Mouse (Mus musculus): Measurements from ENCODE around the gene Adap2. TPM values are rescaled to one million over a fixed set of nuclear protein-coding genes. Genes with fewer than 3 reads are reported as not detected.

The Adap2 gene
- polyA plus RNA-seq, 1 experiment = 0.05 TPM

DNA sequence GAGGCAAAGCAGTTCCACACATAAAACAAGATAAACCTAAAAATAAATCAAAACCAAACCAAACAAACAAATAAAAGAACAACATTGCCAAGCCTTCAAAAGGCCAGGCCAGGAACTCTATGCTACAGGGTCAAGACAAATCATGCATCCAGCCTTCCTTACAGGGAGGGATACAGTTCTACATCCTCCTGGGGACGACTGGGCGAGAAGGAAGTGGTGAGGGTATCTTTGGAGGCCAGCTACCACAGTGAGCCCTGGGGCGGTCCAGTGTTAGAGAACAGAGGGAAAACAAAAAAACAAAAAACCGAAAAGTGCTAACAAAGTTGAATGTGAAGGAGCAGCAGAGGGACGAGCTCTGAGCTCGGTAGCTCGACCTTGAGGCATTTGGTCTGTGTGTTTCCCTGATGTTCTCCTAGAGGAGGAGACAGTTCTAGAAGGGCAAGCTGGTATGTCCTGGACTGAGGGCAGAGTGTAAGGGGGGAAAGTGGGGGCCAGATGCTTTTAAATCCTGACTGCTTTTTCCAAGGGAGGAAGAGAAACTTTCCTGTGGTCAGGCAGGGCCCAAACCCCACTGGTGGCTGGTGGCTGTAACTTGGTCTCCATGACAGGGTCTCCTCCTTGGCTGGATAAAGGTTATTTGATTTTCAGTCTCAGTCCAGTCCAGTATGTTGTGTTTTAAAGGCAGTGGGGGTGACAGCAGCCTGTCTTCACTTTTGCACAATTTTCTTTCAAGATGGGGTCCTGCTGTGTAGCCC lies 9.6 kb downstream of the Adap2 start:
- no peak overlapping the region for H3K4me3 ChIP-seq
- no peaks in the 10 kb centered on the region for H3K36me3 ChIP-seq (ENCODE audit: control insufficient read depth, insufficient read depth)
- TF ChIP-seq SRF (IDR thresholded peaks at IDR 0.05; ENCODE audit: control insufficient read depth, insufficient read length, low read depth) (no peak), CEBPB (IDR thresholded peaks at IDR 0.05; ENCODE audit: insufficient read depth, poor library complexity, severe bottlenecking) (no peak), POLR2AphosphoS2 (IDR thresholded peaks at IDR 0.05; ENCODE audit: insufficient read length, low read depth) (no peak), MYOG (IDR thresholded peaks at IDR 0.05; ENCODE audit: control insufficient read depth in 1 of 3, insufficient read depth in 1 of 3, insufficient read length in 2 of 3, low read depth in 2 of 3) (no peak), TCF12 (IDR thresholded peaks at IDR 0.05; ENCODE audit: insufficient read depth, poor library complexity, severe bottlenecking) (no peak), POLR2A (IDR thresholded peaks at IDR 0.05; ENCODE audit: insufficient read length, low read depth) (no peak), MYOD1 (IDR thresholded peaks at IDR 0.05; ENCODE audit: control insufficient read depth in 1 of 3, insufficient read length in 2 of 3, low read depth in 2 of 3) (no peak), REST (IDR thresholded peaks at IDR 0.05; ENCODE audit: insufficient read depth, insufficient read length) (no peak), TCF3 (IDR thresholded peaks at IDR 0.05; ENCODE audit: insufficient read length, low read depth) (no peak), E2F4 (IDR thresholded peaks at IDR 0.05; ENCODE audit: insufficient read depth) (no peak), MAX (IDR thresholded peaks at IDR 0.05; ENCODE audit: low read depth) (no peak), USF1 (IDR thresholded peaks at IDR 0.05; ENCODE audit: low read depth) (no peak)
- no peaks in the 10 kb centered on the region for H3K79me2 ChIP-seq (ENCODE audit: control insufficient read depth, insufficient read depth)
- H3K27me3 ChIP-seq (ENCODE audit: control insufficient read depth, insufficient read depth, insufficient read length) = no peaks in the 10 kb centered on the region
- no peak overlapping the region for H3K4me2 ChIP-seq (ENCODE audit: low read depth)
- no peak overlapping the region for H3ac ChIP-seq (ENCODE audit: control insufficient read depth, insufficient read length)

DNA sequence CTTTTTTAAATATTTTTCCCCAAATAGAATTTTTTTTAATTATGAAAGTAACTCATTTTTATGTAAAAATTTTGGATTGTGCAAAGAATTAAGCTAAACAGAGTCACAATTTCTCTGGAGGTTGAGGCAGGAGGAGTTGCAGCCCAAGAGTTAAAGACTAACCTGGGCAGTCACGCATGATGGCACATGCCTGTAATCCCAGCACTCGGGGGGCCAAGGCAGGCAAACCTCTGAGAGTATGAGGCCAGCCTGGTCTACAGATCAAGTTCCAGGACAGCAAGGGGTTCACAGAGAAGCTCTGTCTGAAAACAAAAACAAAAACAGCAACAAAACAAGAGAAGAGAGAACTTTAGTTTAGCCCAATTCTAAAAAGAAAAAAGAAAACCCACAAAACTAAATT lies 10.3 kb downstream of the Adap2 start:
- Histone ChIP-seq H3K36me3 (ENCODE audit: control insufficient read depth, insufficient read depth) (no peaks in the 10 kb centered on the region), H3K79me2 (ENCODE audit: control insufficient read depth, insufficient read depth) (no peaks in the 10 kb centered on the region), H3ac (ENCODE audit: control insufficient read depth, insufficient read length) (no peak overlapping the region), H3K4me3 (no peak overlapping the region), H3K4me2 (ENCODE audit: low read depth) (no peak overlapping the region), H3K27me3 (ENCODE audit: control insufficient read depth, insufficient read depth, insufficient read length) (no peaks in the 10 kb centered on the region)
- TF ChIP-seq SRF (IDR thresholded peaks at IDR 0.05; ENCODE audit: control insufficient read depth, insufficient read length, low read depth) (no peak), TCF12 (IDR thresholded peaks at IDR 0.05; ENCODE audit: insufficient read depth, poor library complexity, severe bottlenecking) (no peak), MAX (IDR thresholded peaks at IDR 0.05; ENCODE audit: low read depth) (no peak), POLR2A (IDR thresholded peaks at IDR 0.05; ENCODE audit: insufficient read length, low read depth) (no peak), MYOG (IDR thresholded peaks at IDR 0.05; ENCODE audit: control insufficient read depth in 1 of 3, insufficient read depth in 1 of 3, insufficient read length in 2 of 3, low read depth in 2 of 3) (no peak), TCF3 (IDR thresholded peaks at IDR 0.05; ENCODE audit: insufficient read length, low read depth) (no peak), USF1 (IDR thresholded peaks at IDR 0.05; ENCODE audit: low read depth) (no peak), REST (IDR thresholded peaks at IDR 0.05; ENCODE audit: insufficient read depth, insufficient read length) (no peak), POLR2AphosphoS2 (IDR thresholded peaks at IDR 0.05; ENCODE audit: insufficient read length, low read depth) (no peak), MYOD1 (IDR thresholded peaks at IDR 0.05; ENCODE audit: control insufficient read depth in 1 of 3, insufficient read length in 2 of 3, low read depth in 2 of 3) (no peak), E2F4 (IDR thresholded peaks at IDR 0.05; ENCODE audit: insufficient read depth) (no peak), CEBPB (IDR thresholded peaks at IDR 0.05; ENCODE audit: insufficient read depth, poor library complexity, severe bottlenecking) (no peak)

DNA sequence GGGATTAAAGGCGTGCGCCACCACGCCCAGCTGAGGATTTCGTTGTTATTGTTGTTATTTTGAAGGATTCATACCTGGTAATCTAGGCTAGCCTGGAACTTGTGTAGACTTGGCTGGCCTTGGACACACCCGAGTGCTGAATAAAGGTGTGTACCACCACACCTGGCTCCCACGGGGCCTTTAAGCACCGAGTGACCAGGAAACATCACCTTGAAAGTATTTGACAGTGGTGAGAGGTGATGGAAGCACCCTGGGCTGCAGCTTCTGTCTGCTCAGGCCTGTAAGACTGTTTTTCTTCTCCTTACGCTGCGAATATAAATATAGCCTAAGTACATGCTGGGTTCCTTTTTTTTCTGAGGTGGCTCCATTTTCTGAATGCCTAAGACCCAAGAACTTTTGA lies 14.2 kb downstream of the Adap2 start:
- H3K36me3 ChIP-seq (ENCODE audit: control insufficient read depth, insufficient read depth) = no peaks in the 10 kb centered on the region
- H3K4me2 ChIP-seq (ENCODE audit: low read depth) = no peak overlapping the region
- no peak for TF ChIP-seq MYOD1 (IDR thresholded peaks at IDR 0.05; ENCODE audit: control insufficient read depth in 1 of 3, insufficient read length in 2 of 3, low read depth in 2 of 3)
- no peak for TF ChIP-seq POLR2AphosphoS2 (IDR thresholded peaks at IDR 0.05; ENCODE audit: insufficient read length, low read depth)
- TF ChIP-seq CEBPB (IDR thresholded peaks at IDR 0.05; ENCODE audit: insufficient read depth, poor library complexity, severe bottlenecking) = no peak
- TF ChIP-seq USF1 (IDR thresholded peaks at IDR 0.05; ENCODE audit: low read depth) = no peak
- no peak overlapping the region for H3ac ChIP-seq (ENCODE audit: control insufficient read depth, insufficient read length)
- no peaks in the 10 kb centered on the region for H3K27me3 ChIP-seq (ENCODE audit: control insufficient read depth, insufficient read depth, insufficient read length)
- no peak overlapping the region for H3K4me3 ChIP-seq
- no peaks in the 10 kb centered on the region for H3K79me2 ChIP-seq (ENCODE audit: control insufficient read depth, insufficient read depth)

DNA sequence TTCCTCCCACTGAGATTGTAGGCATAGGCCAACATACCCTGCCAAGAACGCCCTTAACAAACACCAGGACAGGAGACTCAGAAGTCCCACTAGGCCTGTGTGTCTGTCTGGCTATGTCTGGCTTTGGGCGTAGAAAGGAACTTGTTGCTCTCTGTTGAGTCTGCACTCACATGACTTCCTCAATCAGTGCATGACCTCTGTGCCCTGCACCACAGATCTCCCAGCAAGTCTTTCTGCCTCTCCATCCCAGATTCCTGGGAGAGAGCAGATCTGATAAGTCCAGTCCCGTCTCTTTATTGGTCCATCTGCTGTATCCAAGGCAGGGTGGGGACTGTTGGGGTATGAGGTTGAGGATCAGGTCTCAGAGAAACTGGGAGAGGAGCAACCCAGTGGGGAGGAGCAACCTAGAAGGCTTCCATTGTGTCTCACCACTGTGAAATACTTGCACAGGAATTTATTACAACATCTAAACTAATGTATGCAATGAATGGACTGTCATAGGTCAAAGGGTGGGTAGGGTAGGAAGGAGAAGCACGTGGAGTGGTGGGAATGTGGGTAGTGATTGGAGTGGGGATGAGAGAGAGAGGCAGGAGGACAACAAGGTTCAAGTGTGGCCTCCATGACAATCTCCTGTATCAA lies 14.8 kb downstream of the Adap2 start:
- Histone ChIP-seq H3K36me3 (ENCODE audit: control insufficient read depth, insufficient read depth) (no peaks in the 10 kb centered on the region), H3K79me2 (ENCODE audit: control insufficient read depth, insufficient read depth) (no peaks in the 10 kb centered on the region), H3K27me3 (ENCODE audit: control insufficient read depth, insufficient read depth, insufficient read length) (no peaks in the 10 kb centered on the region), H3K4me3 (no peak overlapping the region), H3ac (ENCODE audit: control insufficient read depth, insufficient read length) (no peak overlapping the region), H3K4me2 (ENCODE audit: low read depth) (no peak overlapping the region)
- TF ChIP-seq MYOG (IDR thresholded peaks at IDR 0.05; ENCODE audit: control insufficient read depth in 1 of 3, insufficient read depth in 1 of 3, insufficient read length in 2 of 3, low read depth in 2 of 3) (no peak), CEBPB (IDR thresholded peaks at IDR 0.05; ENCODE audit: insufficient read depth, poor library complexity, severe bottlenecking) (no peak), E2F4 (IDR thresholded peaks at IDR 0.05; ENCODE audit: insufficient read depth) (no peak), TCF3 (IDR thresholded peaks at IDR 0.05; ENCODE audit: insufficient read length, low read depth) (no peak), POLR2AphosphoS2 (IDR thresholded peaks at IDR 0.05; ENCODE audit: insufficient read length, low read depth) (no peak), MAX (IDR thresholded peaks at IDR 0.05; ENCODE audit: low read depth) (no peak), MYOD1 (IDR thresholded peaks at IDR 0.05; ENCODE audit: control insufficient read depth in 1 of 3, insufficient read length in 2 of 3, low read depth in 2 of 3) (no peak), REST (IDR thresholded peaks at IDR 0.05; ENCODE audit: insufficient read depth, insufficient read length) (no peak), SRF (IDR thresholded peaks at IDR 0.05; ENCODE audit: control insufficient read depth, insufficient read length, low read depth) (no peak), POLR2A (IDR thresholded peaks at IDR 0.05; ENCODE audit: insufficient read length, low read depth) (no peak), TCF12 (IDR thresholded peaks at IDR 0.05; ENCODE audit: insufficient read depth, poor library complexity, severe bottlenecking) (no peak)
